Mouse (Mus musculus): ENCODE results near the gene Atf6b. TPM values are rescaled to one million over a fixed set of nuclear protein-coding genes. Genes with fewer than 3 reads are reported as not detected.

Atf6b gene
- polyA plus RNA-seq (2015; fragmentation: Nextera tagmentation; extraction: Ambion mirVana), result 24.6 and 27.4 TPM in 2 replicates

GRCm38 (mm10) chr17:34646906-34647787 is at the start of gene Atf6b:
Atf6b (plus strand) TSS chr17:34647146.
- Histone ChIP-seq H3K9me3 (replicated peaks) (no peaks in the 10 kb centered on the region), H3K27me3 (0 out of 2 replicates have a peak, but pooled peaks cover 3% of the 10 kb centered on the region), H3K27ac (peak within 1 kb of the TSS; percentile 71), H3K9ac (peak within 1 kb of the TSS; percentile 88), H3K4me2 (peak within 1 kb of the TSS; percentile 90), H3K36me3 (peaks cover 33% of the 10 kb centered on the region), H3K4me3 (replicated peaks) (peak within 1 kb of the TSS; percentile 94), H3K4me1 (replicated peaks) (peaks cover 41% of the 10 kb centered on the region)
- ATAC-seq (ENCODE audit: low read depth) (peak; percentile 96), DNase-seq (peak; percentile 96)
- under 1% methylated on average over 66 of the region's 66 CpGs for WGBS (ENCODE audit: insufficient replicate concordance)

DNA sequence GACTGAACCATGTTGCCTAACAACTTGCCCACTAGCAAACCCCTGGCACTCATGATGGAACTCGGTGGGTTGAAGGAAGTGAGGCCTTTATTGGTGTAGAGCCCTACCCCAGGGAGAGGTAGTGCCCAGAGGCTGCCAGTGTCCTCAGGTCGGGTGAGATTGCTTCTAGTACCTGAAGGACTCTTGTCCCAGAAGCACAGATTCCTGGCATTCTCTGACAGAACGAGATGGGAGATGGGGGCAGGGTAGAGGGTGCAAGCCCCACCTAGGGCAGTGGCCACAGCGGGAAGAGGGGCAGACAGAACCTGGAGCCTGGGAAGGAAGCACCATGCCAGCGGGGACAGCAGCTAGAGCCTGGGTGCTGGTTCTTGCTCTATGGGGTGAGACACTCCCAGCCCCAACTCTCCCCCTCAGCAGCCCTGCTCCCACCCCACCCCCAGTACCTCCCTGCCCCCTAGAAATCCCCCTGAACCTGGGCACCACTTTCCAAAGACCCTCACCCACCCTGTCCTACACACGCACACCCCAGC is 49.3 kb upstream of the Atf6b start, which contains the start of gene Ager:
Gene Ager, plus strand, starts transcription at position 297 of the 530 bp plus-strand sequence.
- peaks cover 47% of the 10 kb centered on the region for H3K36me3 ChIP-seq
- H3K9ac ChIP-seq, result peak within 1 kb of the TSS; percentile 19; the same call in 1 of the 2 replicates
- no peaks in the 10 kb centered on the region for H3K27me3 ChIP-seq
- H3K27ac ChIP-seq, result no peak within 1 kb of the TSS
- DNase-seq (no peak), ATAC-seq (ENCODE audit: low read depth) (no peak)
- H3K9me3 ChIP-seq (replicated peaks), result no peaks in the 10 kb centered on the region
- no peak within 1 kb of the TSS for H3K4me3 ChIP-seq (replicated peaks)
- peaks cover 77% of the 10 kb centered on the region for H3K4me1 ChIP-seq (replicated peaks)
- WGBS (ENCODE audit: insufficient replicate concordance), result 22% methylated on average over 6 of the region's 6 CpGs
- no peak within 1 kb of the TSS for H3K4me2 ChIP-seq

DNA sequence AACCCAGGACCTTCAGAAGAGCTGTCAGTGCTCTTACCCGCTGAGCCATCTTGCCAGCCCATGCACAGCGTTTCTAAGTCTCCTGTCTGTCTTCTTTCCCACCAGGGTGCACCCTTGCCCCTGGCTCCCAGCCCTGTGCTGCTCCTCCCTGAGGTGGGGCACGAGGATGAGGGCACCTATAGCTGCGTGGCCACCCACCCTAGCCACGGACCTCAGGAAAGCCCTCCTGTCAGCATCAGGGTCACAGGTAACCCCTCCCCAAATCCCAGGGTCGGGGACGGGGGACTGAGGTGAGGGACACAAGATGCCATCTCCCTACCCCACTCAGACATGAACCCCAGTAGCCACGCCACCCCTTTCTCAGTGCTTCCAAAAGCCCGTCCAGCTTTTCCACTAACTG is 47.1 kb upstream of the Atf6b start:
- H3K4me3 ChIP-seq (replicated peaks), result no peak overlapping the region
- DNase-seq, result no peak
- H3K9me3 ChIP-seq (replicated peaks), result no peaks in the 10 kb centered on the region
- no peak overlapping the region for H3K4me2 ChIP-seq
- H3K36me3 ChIP-seq, result peaks cover 37% of the 10 kb centered on the region
- H3K9ac ChIP-seq, result no peak overlapping the region
- no peak for ATAC-seq (ENCODE audit: low read depth)
- H3K27me3 ChIP-seq, result no peaks in the 10 kb centered on the region
- no peak overlapping the region for H3K27ac ChIP-seq
- H3K4me1 ChIP-seq (replicated peaks), result peaks cover 64% of the 10 kb centered on the region
- 73% methylated on average over 9 of the region's 9 CpGs for WGBS (ENCODE audit: insufficient replicate concordance)

DNA sequence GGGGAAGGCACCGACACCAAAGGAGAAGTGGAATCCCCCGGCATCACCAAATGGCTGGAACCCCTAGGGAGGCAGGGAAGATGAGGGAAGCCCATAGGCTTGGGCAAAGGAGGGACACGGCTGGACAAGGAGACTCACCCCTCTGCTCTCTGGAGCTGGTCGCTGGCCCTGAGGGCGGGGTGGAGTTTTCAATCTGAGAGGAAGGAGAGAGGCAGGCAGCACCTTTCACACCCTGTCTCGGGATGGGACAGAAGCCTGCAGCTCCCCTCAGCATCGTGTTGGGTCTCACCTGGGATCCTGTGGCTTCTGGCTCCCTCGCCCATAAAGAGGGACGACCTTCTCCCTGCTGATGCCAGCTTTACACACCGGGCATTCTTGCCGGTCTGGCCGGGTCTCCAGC is 45.1 kb upstream of the Atf6b start:
- Histone ChIP-seq H3K4me3 (replicated peaks) (peak overlapping the region; percentile 95; the same call in 1 of the 2 replicates), H3K9ac (0 out of 2 replicates have a peak overlapping the region, but pooled peaks have one; percentile 86), H3K4me2 (peak overlapping the region; percentile 84), H3K9me3 (replicated peaks) (no peaks in the 10 kb centered on the region), H3K4me1 (replicated peaks) (peaks cover 65% of the 10 kb centered on the region), H3K27ac (no peak overlapping the region), H3K36me3 (peaks cover 24% of the 10 kb centered on the region), H3K27me3 (no peaks in the 10 kb centered on the region)
- ATAC-seq (ENCODE audit: low read depth) (no peak), DNase-seq (no peak)
- WGBS (ENCODE audit: insufficient replicate concordance), result 78% methylated on average over 12 of the region's 12 CpGs

GRCm38 (mm10) chr17:34603375-34604060 is 43.4 kb upstream of the Atf6b start, which contains the start of gene Rnf5:
Rnf5 (minus strand) TSS chr17:34603690.
- ATAC-seq (ENCODE audit: low read depth) (peak; percentile 89), DNase-seq (peak; percentile 98)
- Histone ChIP-seq H3K4me3 (replicated peaks) (peak within 1 kb of the TSS; percentile 95), H3K4me2 (peak within 1 kb of the TSS; percentile 93), H3K36me3 (peaks cover 32% of the 10 kb centered on the region), H3K9me3 (replicated peaks) (no peaks in the 10 kb centered on the region), H3K4me1 (replicated peaks) (peaks cover 66% of the 10 kb centered on the region), H3K27ac (peak within 1 kb of the TSS; percentile 89), H3K9ac (peak within 1 kb of the TSS; percentile 97), H3K27me3 (no peaks in the 10 kb centered on the region)
- WGBS (ENCODE audit: insufficient replicate concordance), result under 1% methylated on average over 30 of the region's 30 CpGs

GRCm38 (mm10) chr17:34604061-34604508 is 42.9 kb upstream of the Atf6b start, which contains the start of gene Agpat1:
Agpat1 (plus strand) TSS chr17:34604262.
- peaks cover 32% of the 10 kb centered on the region for H3K36me3 ChIP-seq
- H3K9me3 ChIP-seq (replicated peaks), result no peaks in the 10 kb centered on the region
- peak within 1 kb of the TSS; percentile 95 for H3K4me3 ChIP-seq (replicated peaks)
- peak within 1 kb of the TSS; percentile 93 for H3K4me2 ChIP-seq
- H3K9ac ChIP-seq, result peak within 1 kb of the TSS; percentile 97
- no peaks in the 10 kb centered on the region for H3K27me3 ChIP-seq
- ATAC-seq (ENCODE audit: low read depth) (peak; percentile 80), DNase-seq (peak; percentile 97)
- H3K4me1 ChIP-seq (replicated peaks), result peaks cover 68% of the 10 kb centered on the region
- WGBS (ENCODE audit: insufficient replicate concordance), result under 1% methylated on average over 35 of the region's 35 CpGs
- peak within 1 kb of the TSS; percentile 89 for H3K27ac ChIP-seq

GRCm38 (mm10) chr17:34604511-34605237 is 42.3 kb upstream of the Atf6b start:
- Histone ChIP-seq H3K4me2 (peak overlapping the region; percentile 93), H3K9ac (peak overlapping the region; percentile 97), H3K27ac (peak overlapping the region; percentile 89), H3K36me3 (peaks cover 32% of the 10 kb centered on the region), H3K27me3 (no peaks in the 10 kb centered on the region), H3K9me3 (replicated peaks) (no peaks in the 10 kb centered on the region), H3K4me3 (replicated peaks) (peak overlapping the region; percentile 95), H3K4me1 (replicated peaks) (peaks cover 63% of the 10 kb centered on the region)
- DNase-seq, result no peak
- 13% methylated on average over 24 of the region's 24 CpGs for WGBS (ENCODE audit: insufficient replicate concordance)
- no peak for ATAC-seq (ENCODE audit: low read depth)

DNA sequence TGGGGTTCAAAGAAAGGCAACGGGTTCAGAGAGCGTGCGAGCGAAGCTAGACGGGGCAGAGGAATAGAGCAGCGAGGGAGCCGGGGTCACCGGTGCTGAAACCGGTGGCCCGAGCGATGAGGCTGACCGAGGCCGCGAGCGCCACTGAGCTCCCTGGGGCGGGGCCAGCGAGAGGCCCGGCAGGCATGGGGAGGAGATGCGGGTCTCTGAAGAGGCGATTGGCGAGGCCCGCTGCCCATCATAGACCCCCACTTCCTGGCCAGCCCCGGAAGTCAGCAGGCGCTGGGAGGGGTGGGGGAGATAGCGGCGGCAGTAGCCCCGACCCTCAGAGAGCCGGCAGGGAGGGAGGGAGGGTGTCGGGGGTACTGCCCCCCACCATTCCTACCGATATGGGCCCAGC is 41.3 kb upstream of the Atf6b start:
- Histone ChIP-seq H3K27me3 (no peaks in the 10 kb centered on the region), H3K4me3 (replicated peaks) (peak overlapping the region; percentile 95), H3K4me2 (peak overlapping the region; percentile 93), H3K9me3 (replicated peaks) (no peaks in the 10 kb centered on the region), H3K4me1 (replicated peaks) (peaks cover 61% of the 10 kb centered on the region), H3K9ac (peak overlapping the region; percentile 97), H3K27ac (peak overlapping the region; percentile 89), H3K36me3 (peaks cover 28% of the 10 kb centered on the region)
- ATAC-seq (ENCODE audit: low read depth), result peak; percentile 41
- WGBS (ENCODE audit: insufficient replicate concordance), result 0% methylated on average over 29 of the region's 30 CpGs
- DNase-seq, result peak; percentile 94

DNA sequence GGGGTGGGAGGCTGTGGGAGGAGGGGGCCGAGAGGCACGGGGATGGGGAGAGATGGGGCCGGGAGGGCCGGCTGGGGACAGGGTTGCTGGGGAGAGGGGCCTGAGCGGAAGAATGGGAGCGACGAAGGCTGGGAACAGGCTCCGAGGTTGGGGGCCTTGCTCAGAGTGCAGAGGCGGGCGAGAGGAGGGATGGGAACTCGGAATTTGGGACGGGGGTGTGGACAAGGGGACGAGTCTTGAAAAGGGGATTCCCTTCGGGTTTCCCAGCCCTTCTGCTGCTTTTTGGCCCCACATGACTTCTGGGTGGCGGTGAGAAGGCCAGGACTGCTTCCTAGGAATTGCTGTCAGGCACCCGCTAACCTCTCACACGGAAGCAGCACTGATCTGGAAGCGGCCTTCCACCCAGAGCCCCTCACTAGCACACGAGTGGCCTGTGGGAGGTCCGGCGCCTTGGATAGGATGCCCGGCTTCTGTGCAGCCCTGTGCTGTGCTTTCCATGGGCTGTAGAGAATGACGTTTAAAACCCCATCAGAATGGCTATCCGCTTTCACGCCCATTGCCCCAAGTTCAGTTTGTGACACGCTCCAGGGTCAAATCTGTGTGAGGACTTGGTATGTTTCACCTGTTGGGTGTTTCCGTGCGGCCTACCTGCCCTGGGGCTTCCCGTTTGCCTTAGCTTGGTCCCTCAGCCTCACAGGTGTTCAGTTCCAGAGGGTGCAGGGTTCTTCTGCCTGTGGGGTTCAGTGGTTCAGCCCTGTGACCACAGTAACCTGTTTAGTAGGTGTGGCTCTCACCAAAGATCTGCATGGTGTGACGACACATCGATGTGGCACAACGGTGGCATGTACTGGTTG is 40.5 kb upstream of the Atf6b start:
- H3K36me3 ChIP-seq, result peaks cover 28% of the 10 kb centered on the region
- H3K27me3 ChIP-seq, result no peaks in the 10 kb centered on the region
- H3K9ac ChIP-seq, result peak overlapping the region; percentile 97
- H3K27ac ChIP-seq, result peak overlapping the region; percentile 89
- WGBS (ENCODE audit: insufficient replicate concordance), result 15% methylated on average over 32 of the region's 32 CpGs
- no peaks in the 10 kb centered on the region for H3K9me3 ChIP-seq (replicated peaks)
- H3K4me2 ChIP-seq, result peak overlapping the region; percentile 93
- ATAC-seq (ENCODE audit: low read depth) (no peak), DNase-seq (no peak)
- peaks cover 61% of the 10 kb centered on the region for H3K4me1 ChIP-seq (replicated peaks)
- H3K4me3 ChIP-seq (replicated peaks), result peak overlapping the region; percentile 95

GRCm38 (mm10) chr17:34607997-34608396 is 38.9 kb upstream of the Atf6b start:
- H3K27me3 ChIP-seq, result no peaks in the 10 kb centered on the region
- 77% methylated on average over 7 of the region's 7 CpGs for WGBS (ENCODE audit: insufficient replicate concordance)
- H3K9ac ChIP-seq, result peak overlapping the region; percentile 14; the same call in 1 of the 2 replicates
- no peak overlapping the region for H3K4me3 ChIP-seq (replicated peaks)
- no peak overlapping the region for H3K4me2 ChIP-seq
- H3K9me3 ChIP-seq (replicated peaks), result no peaks in the 10 kb centered on the region
- ATAC-seq (ENCODE audit: low read depth), result no peak
- H3K4me1 ChIP-seq (replicated peaks), result peaks cover 59% of the 10 kb centered on the region
- no peak for DNase-seq
- H3K36me3 ChIP-seq, result peaks cover 37% of the 10 kb centered on the region
- peak overlapping the region; percentile 13; the same call in 1 of the 2 replicates for H3K27ac ChIP-seq
